Mouse (Mus musculus): Measurements from ENCODE around the gene Nmb.

The Nmb gene

DNA sequence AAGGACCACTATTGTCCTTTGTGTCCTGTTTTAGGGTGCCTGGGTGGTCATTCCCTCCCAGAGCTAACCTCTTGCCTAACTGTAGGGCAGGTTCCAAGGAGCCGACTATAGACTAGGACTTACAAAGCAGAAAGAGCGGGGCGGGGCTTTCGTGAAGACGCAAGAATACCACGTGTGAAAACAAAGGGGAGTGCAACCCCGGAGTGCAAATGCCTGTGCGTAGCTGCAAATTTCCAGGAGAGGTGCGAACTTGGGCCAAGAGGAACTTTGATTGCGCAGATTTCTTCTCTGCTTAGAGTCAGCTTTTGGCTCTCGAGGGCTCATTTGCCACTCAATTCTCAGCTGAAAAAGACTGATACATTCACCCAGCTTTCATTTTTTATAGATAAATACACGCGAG, 44.6 kb downstream of the Nmb start:
- peak; percentile 65 for DNase-seq (ENCODE audit: low spot score)

DNA sequence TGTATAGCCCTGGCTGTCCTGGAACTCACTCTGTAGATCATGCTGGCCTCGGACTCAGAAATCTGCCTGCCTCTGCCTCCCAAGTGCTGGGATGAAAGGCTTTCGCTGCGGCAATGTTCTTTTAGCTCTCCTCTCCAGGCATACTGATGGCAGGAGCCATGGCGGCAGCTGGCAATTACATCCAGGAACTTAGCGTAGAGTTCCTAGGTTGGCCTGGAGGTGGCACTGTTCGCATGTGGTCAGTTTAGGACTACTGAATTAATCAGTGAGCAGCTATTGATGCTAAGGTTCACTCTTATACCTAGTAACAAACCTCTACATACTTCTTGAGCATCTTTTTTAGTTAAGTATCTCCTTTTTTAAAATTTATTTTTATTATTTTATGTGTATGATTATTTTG, 47.7 kb downstream of the Nmb start:
- peak; percentile 61 for DNase-seq (ENCODE audit: low spot score)

DNA sequence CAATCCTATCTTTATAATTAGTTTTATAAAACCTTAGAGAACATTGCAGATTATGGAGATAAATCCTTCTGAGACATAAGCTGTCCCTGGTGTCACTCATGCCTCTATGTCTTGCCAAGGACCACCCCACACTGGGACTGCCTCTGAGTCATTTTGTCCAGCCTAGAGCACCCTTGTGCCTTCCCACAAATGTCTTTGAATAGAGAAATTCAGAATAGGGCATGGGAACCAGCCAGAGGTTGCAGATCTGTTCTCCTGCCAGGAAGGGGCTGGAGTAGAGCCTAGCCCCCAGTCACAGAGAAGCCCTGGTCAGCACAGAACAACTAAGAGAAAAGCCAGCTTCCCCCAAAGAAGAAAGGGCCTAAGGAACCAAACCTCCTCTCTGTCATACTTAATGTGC, 49.6 kb downstream of the Nmb start:
- no peak for DNase-seq (ENCODE audit: low spot score)

DNA sequence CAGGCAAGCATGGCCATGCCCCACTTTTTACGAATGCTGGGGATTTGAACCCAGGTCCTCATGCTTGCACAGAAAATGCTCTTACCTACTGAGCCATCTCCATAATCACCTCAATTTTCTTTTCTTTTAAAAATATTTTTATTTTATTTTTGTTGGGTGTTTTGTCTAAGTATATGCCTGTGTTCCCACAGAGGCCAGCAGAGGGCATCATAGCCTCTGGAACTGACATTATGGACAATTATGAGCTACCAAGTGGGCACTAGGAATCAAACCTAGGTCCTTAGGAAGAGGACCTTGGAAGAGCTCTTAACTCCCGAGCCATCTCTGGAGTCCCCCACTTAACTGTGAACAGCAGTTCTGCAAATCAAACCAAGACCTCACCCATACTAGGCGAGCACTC, 51.7 kb downstream of the Nmb start:
- no peak for DNase-seq (ENCODE audit: low spot score)

Measured in c-Kit-positive CD71-positive TER-119-positive erythroid progenitor cells, embryonic 14.5 days (primary cell).